19 mouse cellular contexts compared by ENCODE assay signal in genomic region chr1:155568133-155568532, GRCm38 (mm10). TPM values are rescaled to one million over a fixed set of nuclear protein-coding genes. Genes with fewer than 3 reads are reported as not detected.
A peak's percentile ranks its signal among the peaks of the same experiment; 100 is the strongest.
DNase-seq lines count a peak whose midpoint lies in the region; ATAC-seq and TF ChIP-seq lines count a peak whose summit lies in the region.
"Had no signal": no experiment of that assay in that cellular context is flagged by ENCODE, and none has a peak within 500 bp of the region (broad histone marks: within the 10 kb centered on the region; RNA-seq: fewer than 3 reads in every experiment).

No protein-coding gene starts in this region.

- no peak for TF ChIP-seq RAD21 in MEL (IDR thresholded peaks at IDR 0.05; ENCODE audit: low read depth, low read length)

- no peaks in the 10 kb centered on the region for H3K27me3 ChIP-seq in heart, postnatal 0 days (ENCODE audit: control insufficient read depth, insufficient read depth, low read length)
- no peaks in the 10 kb centered on the region for H3K27me3 ChIP-seq in midbrain, postnatal 0 days (ENCODE audit: insufficient read depth, low read length)
- H3K27me3 ChIP-seq in midbrain, embryonic 11.5 days (ENCODE audit: control insufficient read depth, insufficient read depth, low read length): no peaks in the 10 kb centered on the region
- H3K27me3 ChIP-seq in MEL (ENCODE audit: control insufficient read depth in 1 of 2, insufficient read depth in 2 of 2, low read length in 2 of 2): no peaks in the 10 kb centered on the region
- no peaks in the 10 kb centered on the region for H3K27me3 ChIP-seq in hindbrain, embryonic 14.5 days (ENCODE audit: control insufficient read depth, insufficient read depth, low read length)
- H3K27me3 ChIP-seq: heart, embryonic 12.5 days; hindbrain, embryonic 12.5 days; limb, embryonic 13.5 days; neural tube, embryonic 13.5 days had no signal

- intact Hi-C loops in heart, postnatal 10 days (cut with DNase I): no loop called here

- 94% methylated on average over 9 of the region's 9 CpGs for WGBS in heart, postnatal 0 days
- WGBS in midbrain, postnatal 0 days: 97% methylated on average over 9 of the region's 9 CpGs
- 93% methylated on average over 9 of the region's 9 CpGs for WGBS in midbrain, embryonic 11.5 days
- 95% methylated on average over 9 of the region's 9 CpGs for WGBS in hindbrain, embryonic 14.5 days

- ATAC-seq in heart, postnatal 0 days (ENCODE audit: insufficient read depth, low read depth): no peak
- no peak for ATAC-seq in midbrain, postnatal 0 days (ENCODE audit: low FRiP score)
- no peak for ATAC-seq in midbrain, embryonic 11.5 days (ENCODE audit: low FRiP score)
- no peak for ATAC-seq in hindbrain, embryonic 14.5 days (ENCODE audit: low FRiP score)

- H3K9ac ChIP-seq in heart, postnatal 0 days (replicated peaks; ENCODE audit: low read depth, low read length): no peak overlapping the region
- H3K9ac ChIP-seq in midbrain, postnatal 0 days (replicated peaks; ENCODE audit: low read length, poor library complexity, severe bottlenecking): no peak overlapping the region
- H3K9ac ChIP-seq in midbrain, embryonic 11.5 days (ENCODE audit: low read length): no peak overlapping the region
- H3K9ac ChIP-seq in MEL (ENCODE audit: control insufficient read depth, low read depth, low read length, poor library complexity, severe bottlenecking): no peak overlapping the region
- H3K9ac ChIP-seq in hindbrain, embryonic 14.5 days: no peak overlapping the region
- H3K9ac ChIP-seq: heart, embryonic 12.5 days; hindbrain, embryonic 12.5 days; limb, embryonic 13.5 days; neural tube, embryonic 13.5 days had no signal

- H3K4me2 ChIP-seq in heart, postnatal 0 days (ENCODE audit: low read depth, low read length): no peak overlapping the region
- no peak overlapping the region for H3K4me2 ChIP-seq in midbrain, postnatal 0 days (ENCODE audit: low read depth, low read length, poor library complexity, severe bottlenecking)
- H3K4me2 ChIP-seq in midbrain, embryonic 11.5 days: no peak overlapping the region
- no peak overlapping the region for H3K4me2 ChIP-seq in hindbrain, embryonic 14.5 days (replicated peaks)
- H3K4me2 ChIP-seq: heart, embryonic 12.5 days; hindbrain, embryonic 12.5 days; limb, embryonic 13.5 days; neural tube, embryonic 13.5 days had no signal

- H3K36me3 ChIP-seq in heart, postnatal 0 days (replicated peaks; ENCODE audit: control insufficient read depth, insufficient read depth, low read length): peaks cover 37% of the 10 kb centered on the region
- peaks cover 10% of the 10 kb centered on the region; the same call in 1 of the 2 replicates for H3K36me3 ChIP-seq in midbrain, postnatal 0 days (ENCODE audit: insufficient read depth, low read length)
- H3K36me3 ChIP-seq in midbrain, embryonic 11.5 days (ENCODE audit: control insufficient read depth, insufficient read depth, low read length): peaks cover 10% of the 10 kb centered on the region
- peaks cover 2 to 39% of the 10 kb centered on the region in 2 experiments for H3K36me3 ChIP-seq in MEL (ENCODE audit: control insufficient read depth in 1 of 2, insufficient read depth in 2 of 2, low read length in 2 of 2)
- peaks cover 44% of the 10 kb centered on the region for H3K36me3 ChIP-seq in hindbrain, embryonic 14.5 days (replicated peaks; ENCODE audit: control insufficient read depth, insufficient read depth)

- TF ChIP-seq CTCF in heart, postnatal 0 days (IDR thresholded peaks at IDR 0.05; ENCODE audit: low read depth): peak; percentile 16; the same call in 1 of the 2 replicates
- TF ChIP-seq CTCF in midbrain, postnatal 0 days (IDR thresholded peaks at IDR 0.05): peak; percentile 59
- TF ChIP-seq CTCF in MEL (IDR thresholded peaks at IDR 0.05 in 2 of 3, conservative IDR thresholded peaks at IDR 0.05 in 1 of 3; ENCODE audit: control insufficient read depth in 1 of 3, insufficient read depth in 1 of 3, low read depth in 2 of 3, low read length in 3 of 3, poor library complexity in 1 of 3, severe bottlenecking in 1 of 3): peak; percentile 40 to 47 (median 46); a peak in 5 of 6 replicates

- peaks cover 9% of the 10 kb centered on the region for H3K79me2 ChIP-seq in MEL (ENCODE audit: control insufficient read depth, insufficient read depth, low read length, poor library complexity)

- TF ChIP-seq POLR2A in MEL (IDR thresholded peaks at IDR 0.05; ENCODE audit: control insufficient read depth in 1 of 2, insufficient read depth in 1 of 2, low read depth in 1 of 2, low read length in 2 of 2, poor library complexity in 1 of 2): no peak

- no peak overlapping the region for H3K27ac ChIP-seq in heart, postnatal 0 days (ENCODE audit: low read depth)
- H3K27ac ChIP-seq in midbrain, postnatal 0 days (ENCODE audit: low read depth, low read length): no peak overlapping the region
- no peak overlapping the region for H3K27ac ChIP-seq in midbrain, embryonic 11.5 days (ENCODE audit: low read depth, low read length)
- no peak overlapping the region for H3K27ac ChIP-seq in MEL (ENCODE audit: control insufficient read depth, low read depth, low read length)
- no peak overlapping the region for H3K27ac ChIP-seq in hindbrain, embryonic 14.5 days
- H3K27ac ChIP-seq: forebrain, embryonic 10.5 days; hindbrain, embryonic 12.5 days; limb, embryonic 13.5 days; neural tube, embryonic 13.5 days had no signal

- no peak overlapping the region for H3K4me3 ChIP-seq in heart, postnatal 0 days (ENCODE audit: low read depth, low read length)
- no peak overlapping the region for H3K4me3 ChIP-seq in midbrain, postnatal 0 days (ENCODE audit: low read depth, low read length)
- no peak overlapping the region for H3K4me3 ChIP-seq in midbrain, embryonic 11.5 days (ENCODE audit: low read depth, low read length)
- no peak overlapping the region for H3K4me3 ChIP-seq in MEL (ENCODE audit: control insufficient read depth in 1 of 2, insufficient read depth in 1 of 2, low read depth in 2 of 2, low read length in 2 of 2)
- no peak overlapping the region for H3K4me3 ChIP-seq in hindbrain, embryonic 14.5 days (replicated peaks; ENCODE audit: low read length)
- H3K4me3 ChIP-seq: forebrain, embryonic 10.5 days; heart, embryonic 12.5 days; hindbrain, embryonic 12.5 days; limb, embryonic 13.5 days; neural tube, embryonic 13.5 days had no signal

- no peak for DNase-seq in heart, postnatal 0 days (ENCODE audit: low spot score)
- no peak for DNase-seq in heart, postnatal 10 days
- no peak for DNase-seq in midbrain, postnatal 0 days (ENCODE audit: low spot score)
- no peak for DNase-seq in midbrain, embryonic 11.5 days (ENCODE audit: low spot score, missing footprints)
- DNase-seq in MEL (ENCODE audit: low read depth, low spot score): peak; percentile 37
- peak; percentile 26 for DNase-seq in naive thymus-derived CD4-positive, alpha-beta T cell, adult 2 months (ENCODE audit: low read depth)
- DNase-seq in adrenal gland, postnatal 10 days: no peak
- no peak for DNase-seq in hindbrain, embryonic 14.5 days (ENCODE audit: low spot score)
- DNase-seq: cerebellum, adult 9-11 months; kidney, postnatal 10 days; layer of hippocampus, postnatal 36 days; lung, postnatal 10 days; midbrain, embryonic 14.5 days; thymus, postnatal 36 days had no signal

- TF ChIP-seq EP300 in heart, postnatal 0 days (IDR thresholded peaks at IDR 0.05; ENCODE audit: low read depth): no peak
- no peak for TF ChIP-seq EP300 in MEL (IDR thresholded peaks at IDR 0.05; ENCODE audit: low read depth in 1 of 2, low read length in 2 of 2)

- no peaks in the 10 kb centered on the region for H3K4me1 ChIP-seq in heart, postnatal 0 days (ENCODE audit: control insufficient read depth, insufficient read depth)
- no peaks in the 10 kb centered on the region for H3K4me1 ChIP-seq in midbrain, postnatal 0 days (ENCODE audit: insufficient read depth, low read length)
- H3K4me1 ChIP-seq in midbrain, embryonic 11.5 days (ENCODE audit: control insufficient read depth, insufficient read depth, low read length): no peaks in the 10 kb centered on the region
- no peaks in the 10 kb centered on the region for H3K4me1 ChIP-seq in MEL (ENCODE audit: control insufficient read depth in 1 of 2, insufficient read depth in 2 of 2, low read length in 2 of 2)
- H3K4me1 ChIP-seq in hindbrain, embryonic 14.5 days (replicated peaks; ENCODE audit: control insufficient read depth, insufficient read depth, low read length): no peaks in the 10 kb centered on the region; the same call in 1 of the 2 replicates
- H3K4me1 ChIP-seq: forebrain, embryonic 10.5 days; heart, embryonic 12.5 days; hindbrain, embryonic 12.5 days; limb, embryonic 13.5 days; neural tube, embryonic 13.5 days had no signal

- H3K9me3 ChIP-seq in heart, postnatal 0 days (replicated peaks; ENCODE audit: control insufficient read depth, low read length): no peaks in the 10 kb centered on the region; the same call in 1 of the 2 replicates
- no peaks in the 10 kb centered on the region for H3K9me3 ChIP-seq in midbrain, postnatal 0 days (ENCODE audit: low read length)
- peaks cover 3% of the 10 kb centered on the region; the same call in 1 of the 2 replicates for H3K9me3 ChIP-seq in midbrain, embryonic 11.5 days (ENCODE audit: control insufficient read depth, low read length)
- no peaks in the 10 kb centered on the region for H3K9me3 ChIP-seq in MEL (replicated peaks; ENCODE audit: insufficient read depth, low read length)
- H3K9me3 ChIP-seq in hindbrain, embryonic 14.5 days (ENCODE audit: control insufficient read depth, low read length): peaks cover 4% of the 10 kb centered on the region; the same call in 1 of the 2 replicates
- H3K9me3 ChIP-seq: hindbrain, embryonic 12.5 days; limb, embryonic 13.5 days; neural tube, embryonic 13.5 days had no signal

TF ChIP-seq in MEL, 35 proteins besides CTCF, POLR2A, EP300 and RAD21 (continues in another document):
- no peak for TF ChIP-seq SIN3A (IDR thresholded peaks at IDR 0.05; ENCODE audit: low read length)
- TF ChIP-seq UBTF (IDR thresholded peaks at IDR 0.05; ENCODE audit: borderline replicate concordance, insufficient read depth, low read depth, low read length): no peak
- TF ChIP-seq CHD2 (IDR thresholded peaks at IDR 0.05; ENCODE audit: low read length): no peak
- TF ChIP-seq BHLHE40 (IDR thresholded peaks at IDR 0.05; ENCODE audit: borderline replicate concordance, low read depth, low read length): no peak
- no peak for TF ChIP-seq TBP (IDR thresholded peaks at IDR 0.05; ENCODE audit: low read depth, low read length)

RNA-seq across cellular contexts. Expression of gene Acbd6, which starts 10.2 kb away (rescaled TPM):
- 46.3 and 63.6 TPM in 2 replicates for total RNA-seq in heart, postnatal 0 days (2014; rRNA removed; ENCODE audit: low replicate concordance)
- polyA plus RNA-seq in heart, postnatal 0 days (2015; fragmentation: Nextera tagmentation; extraction: Ambion mirVana): 55.0 and 55.7 TPM in 2 replicates
- total RNA-seq in heart, postnatal 10 days (2021): 10 to 100 TPM; 63.4 to 64.7 TPM
- total RNA-seq in midbrain, postnatal 0 days (2014; rRNA removed): 114 and 127 TPM in 2 replicates
- 120 and 128 TPM in 2 replicates for polyA plus RNA-seq in midbrain, postnatal 0 days (2015; fragmentation: Nextera tagmentation; extraction: Ambion mirVana)
- polyA plus RNA-seq in midbrain, embryonic 11.5 days (2014; fragmentation: Nextera tagmentation; extraction: Ambion mirVana): 71.0 and 72.9 TPM in 2 replicates
- total RNA-seq in MEL (2012; rRNA removed): 96.6 and 102 TPM in 2 replicates
- polyA plus RNA-seq in MEL (2012; ENCODE audit: insufficient read depth in 1 of 2, insufficient read length in 2 of 2, low read depth in 1 of 2, low replicate concordance in 2 of 2, missing spikeins in 1 of 2): 100 to 1,000 TPM; 145 to 270 TPM
- 10 to 100 TPM; 76.9 to 83.9 TPM for total RNA-seq in adrenal gland, postnatal 10 days (2021)
- 99.5 and 103 TPM in 2 replicates for polyA plus RNA-seq in hindbrain, embryonic 14.5 days (2014; fragmentation: Nextera tagmentation; extraction: Ambion mirVana)

Comparison
In these comparisons a context has a peak if more than half of its experiments do, and no peak if none do; other contexts are left out.
1. DNase-seq: peak in MEL (single experiment) and naive thymus-derived CD4-positive, alpha-beta T cell, adult 2 months (single experiment); none in heart, postnatal 0 days (single experiment), heart, postnatal 10 days (0 of 2), midbrain, postnatal 0 days (single experiment), midbrain, embryonic 11.5 days (single experiment), adrenal gland, postnatal 10 days (single experiment) and hindbrain, embryonic 14.5 days (single experiment).
2. Peak in every context shown above with its lines, with median percentiles within 50 percentile points of each other: CTCF ChIP-seq.